Mouse (Mus musculus): ENCODE measurements around the gene Pmfbp1. TPM values are rescaled to one million over a fixed set of nuclear protein-coding genes. Genes with fewer than 3 reads are reported as not detected.

Gene Pmfbp1
- not detected for polyA plus RNA-seq (2014; fragmentation: Illumina TruSeq; extraction: RNeasy Lipid Tissue Mini Kit (QIAGEN cat#74804); ENCODE audit: low read depth, low replicate concordance)

GRCm38 (mm10) chr8:109493727-109494126 lies at the start of gene Pmfbp1:
TSS of gene Pmfbp1 (plus strand) at chr8:109494027.

GRCm38 (mm10) chr8:109565498-109566333 lies 71.9 kb downstream of the Pmfbp1 start, which contains the start of the genes Dhx38 and Txnl4b:
TSS of gene Dhx38 (minus strand) at chr8:109565861.
TSS of gene Txnl4b (plus strand) at chr8:109565892.

GRCm38 (mm10) chr8:109578900-109579301 lies 85.1 kb downstream of the Pmfbp1 start, which contains the start of gene Hp:
TSS of gene Hp (minus strand) at chr8:109579172.

Other genes starting within 250 kb of the Pmfbp1 start
- gene Dhx38, start 71.8 kb downstream of the Pmfbp1 start, polyA plus RNA-seq (2014; fragmentation: Illumina TruSeq; extraction: RNeasy Lipid Tissue Mini Kit (QIAGEN cat#74804); ENCODE audit: low read depth, low replicate concordance): 11.7 TPM
- 4.7 TPM for gene Txnl4b, start 71.9 kb downstream of the Pmfbp1 start, polyA plus RNA-seq (2014; fragmentation: Illumina TruSeq; extraction: RNeasy Lipid Tissue Mini Kit (QIAGEN cat#74804); ENCODE audit: low read depth, low replicate concordance)
- 15.0 TPM for gene Hp, start 85.1 kb downstream of the Pmfbp1 start, polyA plus RNA-seq (2014; fragmentation: Illumina TruSeq; extraction: RNeasy Lipid Tissue Mini Kit (QIAGEN cat#74804); ENCODE audit: low read depth, low replicate concordance)
- 18.7 TPM for gene Dhodh, start 114.6 kb downstream of the Pmfbp1 start, polyA plus RNA-seq (2014; fragmentation: Illumina TruSeq; extraction: RNeasy Lipid Tissue Mini Kit (QIAGEN cat#74804); ENCODE audit: low read depth, low replicate concordance)
- gene Pkd1l3, start 120.5 kb downstream of the Pmfbp1 start, polyA plus RNA-seq (2014; fragmentation: Illumina TruSeq; extraction: RNeasy Lipid Tissue Mini Kit (QIAGEN cat#74804); ENCODE audit: low read depth, low replicate concordance): not detected
- gene Ist1, start 199.2 kb downstream of the Pmfbp1 start, polyA plus RNA-seq (2014; fragmentation: Illumina TruSeq; extraction: RNeasy Lipid Tissue Mini Kit (QIAGEN cat#74804); ENCODE audit: low read depth, low replicate concordance): 47.1 TPM
- gene Zfp821, start 211.5 kb downstream of the Pmfbp1 start, polyA plus RNA-seq (2014; fragmentation: Illumina TruSeq; extraction: RNeasy Lipid Tissue Mini Kit (QIAGEN cat#74804); ENCODE audit: low read depth, low replicate concordance): 6.4 TPM
- gene Atxn1l, start 243.7 kb downstream of the Pmfbp1 start, polyA plus RNA-seq (2014; fragmentation: Illumina TruSeq; extraction: RNeasy Lipid Tissue Mini Kit (QIAGEN cat#74804); ENCODE audit: low read depth, low replicate concordance): 9.3 TPM

Measured in heart, adult 10 weeks (tissue).